Mouse (Mus musculus): ENCODE measurements around the gene Etnk1.

The Etnk1 gene

DNA sequence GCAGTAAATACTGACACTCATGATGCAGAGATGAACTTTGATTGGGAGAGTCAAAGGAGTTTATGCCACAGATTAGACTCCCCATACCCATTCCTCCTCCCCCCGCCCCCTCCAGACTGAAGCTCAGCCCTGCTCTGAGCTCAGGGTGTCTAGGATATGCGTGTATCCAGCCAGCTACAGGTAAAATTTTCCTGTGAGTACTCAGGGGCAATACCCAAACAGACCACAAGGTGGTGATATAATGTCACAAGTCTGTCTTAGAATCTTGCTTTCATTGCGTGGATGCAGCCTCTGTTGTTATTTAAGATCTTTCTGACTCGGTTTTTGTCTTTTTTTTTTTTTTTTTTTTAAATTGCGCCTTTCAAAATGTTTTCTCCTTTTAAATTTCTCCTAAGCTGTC, 52.3 kb downstream of the Etnk1 start:
- no peak for DNase-seq (ENCODE audit: low spot score)

DNA sequence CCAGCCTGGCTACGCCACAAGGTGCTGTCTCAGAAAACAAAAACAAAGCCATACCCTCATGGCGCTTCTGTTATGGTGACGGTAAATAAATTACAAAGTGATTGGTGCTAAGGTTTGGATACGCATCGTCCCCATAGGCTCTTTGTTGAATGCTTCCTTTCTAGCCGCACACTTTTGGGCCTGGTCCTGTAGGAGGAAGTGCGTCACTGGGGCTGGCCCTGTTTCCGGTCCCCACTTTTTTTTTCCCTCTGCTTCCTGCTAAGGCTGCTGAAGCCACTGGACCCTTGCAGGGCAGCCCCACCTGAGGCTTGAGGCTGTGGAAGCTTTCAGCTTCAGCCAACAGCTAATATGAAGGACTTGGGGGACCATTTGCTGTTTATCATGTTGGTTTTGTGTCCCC, 54.2 kb downstream of the Etnk1 start:
- no peak for DNase-seq (ENCODE audit: low spot score)

DNA sequence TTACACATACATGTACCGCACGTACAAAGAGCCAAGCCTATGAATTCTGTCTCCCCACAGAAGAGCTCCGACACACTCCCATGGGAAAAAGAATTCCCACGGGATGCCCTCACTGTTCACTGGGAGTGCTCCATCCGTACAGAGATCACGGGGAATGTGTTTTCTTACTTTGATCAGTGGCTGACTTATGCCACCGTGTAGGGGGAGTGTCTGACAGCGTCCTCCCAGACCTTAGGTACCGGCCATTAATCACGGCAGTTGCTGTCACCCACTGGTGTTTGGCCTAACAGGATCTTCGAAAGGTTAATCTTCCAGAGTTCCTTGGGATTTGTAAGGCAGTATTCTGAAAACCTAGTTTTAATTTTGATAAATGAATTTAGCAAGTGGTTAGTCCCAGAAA, 57.0 kb downstream of the Etnk1 start:
- no peak for DNase-seq (ENCODE audit: low spot score)

DNA sequence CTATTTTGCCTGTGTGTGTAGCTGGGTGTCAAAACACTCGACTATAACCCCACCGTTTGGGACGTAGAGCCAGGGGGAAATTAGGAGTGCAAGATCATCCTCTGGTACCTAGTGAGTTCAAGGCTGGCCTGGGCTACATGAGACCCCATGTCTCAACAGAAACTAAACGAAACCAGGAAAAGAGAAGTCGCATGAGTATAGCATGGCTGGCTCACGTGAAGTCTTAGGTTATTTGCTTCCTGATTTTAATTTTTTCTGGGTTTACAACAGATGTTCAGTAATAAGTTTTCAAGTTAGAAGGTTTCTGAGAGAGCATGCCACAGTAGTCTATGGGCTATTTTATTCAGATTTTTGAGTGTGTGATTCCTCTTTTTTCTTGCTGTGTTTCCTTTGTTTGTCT, 57.9 kb downstream of the Etnk1 start:
- DNase-seq (ENCODE audit: low spot score) = no peak

DNA sequence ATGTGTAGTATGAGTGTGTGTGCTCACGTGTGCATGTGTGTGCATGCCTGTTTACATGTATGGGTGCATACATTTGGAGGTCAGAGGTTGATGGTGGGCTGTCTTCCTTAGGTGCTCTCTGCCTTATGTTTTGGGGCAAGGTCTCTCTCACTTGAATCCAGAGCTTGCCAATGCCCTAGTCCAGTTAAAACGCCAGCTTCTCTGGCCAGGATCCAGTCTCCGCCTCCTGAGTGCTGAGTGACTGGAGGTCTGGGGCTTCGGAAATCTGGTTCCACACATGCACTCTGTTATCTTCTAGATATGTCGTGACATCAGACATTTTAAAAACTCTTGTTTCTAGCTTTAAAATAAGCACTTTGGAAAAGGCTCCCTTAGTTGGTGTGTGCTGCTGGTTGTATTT, 61.7 kb downstream of the Etnk1 start:
- DNase-seq (ENCODE audit: low spot score) = no peak

DNA sequence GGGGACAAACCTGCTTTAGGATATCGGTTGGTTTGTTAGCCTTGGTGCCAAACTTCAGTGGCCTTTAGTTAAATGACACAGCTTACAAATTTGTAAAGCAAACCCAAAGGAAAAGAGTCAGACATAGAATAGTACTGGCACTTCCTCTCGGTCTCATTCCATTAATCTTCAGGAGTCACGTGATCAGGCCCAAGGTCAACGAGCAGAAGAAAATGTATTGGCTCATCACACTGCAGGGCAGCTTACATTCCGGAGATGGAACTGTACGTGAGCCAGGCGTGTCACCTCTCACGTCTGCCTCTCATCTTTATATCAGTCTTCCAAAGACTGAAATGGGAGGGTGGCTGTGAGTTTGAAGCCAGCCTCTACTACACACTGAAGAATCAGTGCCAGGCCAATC, 62.9 kb downstream of the Etnk1 start:
- no peak for DNase-seq (ENCODE audit: low spot score)

DNA sequence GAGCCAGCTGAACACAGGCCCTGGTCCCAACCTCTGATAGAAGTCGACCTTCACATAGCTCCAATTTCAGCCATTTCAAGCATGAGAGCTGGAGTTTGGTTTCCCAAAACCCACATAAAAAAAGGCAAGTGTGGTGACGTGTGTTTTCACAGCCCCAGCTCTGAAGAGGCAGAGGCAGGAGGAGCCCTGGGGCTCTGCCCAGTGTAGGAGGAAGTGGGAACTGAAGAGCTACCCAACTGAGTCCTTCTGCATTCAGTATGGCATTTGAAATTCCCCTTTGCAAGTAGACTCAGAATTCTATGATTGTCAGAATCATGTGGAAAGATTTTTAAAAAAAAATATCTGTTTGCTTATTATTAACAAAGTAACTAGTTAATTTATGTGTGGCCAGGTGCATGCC, 63.9 kb downstream of the Etnk1 start:
- no peak for DNase-seq (ENCODE audit: low spot score)

DNA sequence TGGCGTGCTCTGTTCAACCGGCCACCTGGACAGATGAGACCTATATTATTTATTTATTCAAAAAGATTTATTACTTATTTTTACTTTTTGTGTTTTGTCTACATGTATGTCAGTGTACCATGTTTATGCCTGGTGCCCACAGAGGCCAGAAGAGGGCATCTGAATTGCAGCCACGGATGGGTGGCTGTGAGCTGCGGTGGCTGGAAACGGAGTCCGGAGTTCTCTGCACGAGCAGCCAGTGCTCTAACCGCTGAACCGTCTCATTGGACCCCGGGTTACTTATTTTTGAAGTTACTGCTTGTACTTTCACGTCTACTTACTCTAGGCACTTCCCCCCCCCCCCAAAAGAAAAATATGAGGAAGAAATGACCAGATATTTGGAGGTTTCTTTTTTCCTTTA, 65.7 kb downstream of the Etnk1 start:
- DNase-seq (ENCODE audit: low spot score) = no peak

DNA sequence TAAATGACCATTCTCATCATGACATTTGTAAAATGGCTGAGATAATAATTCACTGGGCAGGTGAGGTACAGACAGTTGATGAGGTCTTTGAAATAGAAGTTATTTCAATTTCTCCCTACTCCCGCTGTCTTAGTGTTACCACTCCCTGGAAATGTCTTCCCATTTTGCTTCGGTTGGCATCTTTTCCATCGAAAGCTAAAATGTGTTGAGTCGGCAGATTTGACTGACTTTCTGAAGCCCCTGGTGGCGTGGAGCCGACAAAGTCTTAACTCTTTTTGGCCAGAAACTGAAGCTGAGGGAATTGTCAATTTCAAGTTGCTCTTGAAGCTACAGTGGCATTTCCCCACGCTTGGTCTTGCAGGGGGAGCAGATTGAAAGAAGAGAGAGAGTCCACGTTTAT, 67.8 kb downstream of the Etnk1 start:
- no peak for DNase-seq (ENCODE audit: low spot score)

DNA sequence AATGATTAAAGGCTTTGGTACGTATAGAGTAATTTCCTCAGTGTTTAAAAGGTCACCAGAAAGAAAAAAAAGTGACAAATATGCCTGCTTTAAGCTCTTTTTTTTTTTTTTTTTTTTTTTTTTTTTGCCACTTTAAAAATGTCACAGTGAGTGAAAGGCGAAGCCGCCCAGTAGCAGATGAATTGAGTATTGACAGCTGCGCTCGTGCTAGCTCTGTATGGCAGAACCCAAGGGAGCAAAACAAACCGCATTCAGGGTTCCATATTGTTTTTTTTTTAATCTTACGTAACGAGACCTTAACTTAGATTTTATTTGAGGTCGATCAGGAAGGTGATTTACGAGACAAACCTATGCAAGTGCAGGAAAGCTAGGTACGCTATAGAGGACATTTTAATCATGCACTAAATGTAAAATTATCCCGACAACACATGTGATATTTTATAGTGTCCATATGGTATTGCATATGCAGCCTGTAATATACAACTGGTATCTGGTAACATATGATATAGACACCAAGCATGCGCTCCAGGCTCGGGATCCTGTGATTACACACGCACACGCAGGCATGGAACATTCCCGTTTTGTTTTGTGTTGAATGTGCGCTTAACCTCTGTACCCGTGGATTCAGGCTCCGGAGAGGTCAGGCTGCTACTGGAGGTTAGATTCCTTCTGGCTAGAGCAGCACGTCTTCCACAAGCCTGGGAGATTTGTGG, 72.5 kb downstream of the Etnk1 start:
- DNase-seq (ENCODE audit: low spot score) = no peak

DNA sequence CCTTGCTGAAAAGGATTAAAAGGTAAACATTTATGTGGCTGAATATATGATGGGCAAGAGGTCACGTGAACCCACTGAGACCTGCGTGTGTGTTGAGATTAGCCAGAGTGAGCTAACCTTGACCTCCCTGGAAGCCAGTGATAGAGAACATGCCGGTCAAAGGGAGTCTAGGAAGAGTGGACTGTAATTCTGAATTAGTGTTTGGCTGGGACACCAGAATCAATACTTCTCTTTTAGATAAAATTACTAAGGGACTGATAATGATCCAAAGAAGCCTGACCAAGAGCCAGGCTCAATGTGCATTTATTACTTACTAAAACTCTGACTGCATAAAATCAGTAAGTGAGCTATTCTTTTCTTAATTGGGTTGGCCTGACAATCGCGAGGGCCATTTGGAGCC, 76.2 kb downstream of the Etnk1 start:
- DNase-seq (ENCODE audit: low spot score) = no peak

DNA sequence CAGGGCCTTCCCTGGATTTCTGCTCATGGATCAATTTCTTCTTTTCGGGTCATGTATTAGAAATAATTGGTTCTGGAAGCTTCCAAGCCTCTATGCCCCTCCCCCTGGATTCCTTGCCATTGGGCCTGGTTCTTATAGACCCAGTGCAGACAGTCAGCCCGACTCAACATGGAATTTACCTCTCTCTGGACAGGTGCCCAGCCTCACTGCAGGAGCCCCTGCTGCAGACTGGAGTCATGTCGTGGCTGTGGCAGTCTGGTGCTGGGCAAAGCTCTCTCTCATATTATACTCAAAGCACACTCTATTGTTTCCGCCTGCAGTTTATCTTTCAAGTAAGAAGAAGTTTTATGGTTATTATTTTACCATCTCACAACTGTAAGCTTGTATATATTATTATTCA, 90.9 kb downstream of the Etnk1 start:
- DNase-seq (ENCODE audit: low spot score) = no peak

DNA sequence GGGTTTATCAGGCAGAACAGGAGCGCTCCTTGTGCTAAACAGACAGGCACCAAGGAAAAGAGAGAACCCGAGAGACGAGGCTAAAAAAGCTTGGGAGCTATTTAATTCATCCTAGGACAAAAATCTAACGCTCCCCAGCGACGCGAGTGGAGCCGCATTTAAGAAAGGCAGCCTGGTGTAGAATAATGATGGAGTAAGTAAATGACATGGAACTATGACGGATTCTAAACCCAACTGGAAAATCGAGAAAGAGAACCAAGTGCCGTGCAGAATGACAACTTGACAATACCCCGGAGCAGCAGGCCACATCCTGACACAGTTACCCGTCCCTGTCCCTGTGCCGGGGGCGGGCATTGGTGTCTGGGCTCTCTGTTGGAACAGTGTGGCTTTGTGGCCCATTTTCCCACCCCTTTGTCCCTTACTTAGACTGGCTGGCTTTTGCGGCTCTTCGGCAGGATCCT, 92.2 kb downstream of the Etnk1 start:
- DNase-seq (ENCODE audit: low spot score) = no peak

DNA sequence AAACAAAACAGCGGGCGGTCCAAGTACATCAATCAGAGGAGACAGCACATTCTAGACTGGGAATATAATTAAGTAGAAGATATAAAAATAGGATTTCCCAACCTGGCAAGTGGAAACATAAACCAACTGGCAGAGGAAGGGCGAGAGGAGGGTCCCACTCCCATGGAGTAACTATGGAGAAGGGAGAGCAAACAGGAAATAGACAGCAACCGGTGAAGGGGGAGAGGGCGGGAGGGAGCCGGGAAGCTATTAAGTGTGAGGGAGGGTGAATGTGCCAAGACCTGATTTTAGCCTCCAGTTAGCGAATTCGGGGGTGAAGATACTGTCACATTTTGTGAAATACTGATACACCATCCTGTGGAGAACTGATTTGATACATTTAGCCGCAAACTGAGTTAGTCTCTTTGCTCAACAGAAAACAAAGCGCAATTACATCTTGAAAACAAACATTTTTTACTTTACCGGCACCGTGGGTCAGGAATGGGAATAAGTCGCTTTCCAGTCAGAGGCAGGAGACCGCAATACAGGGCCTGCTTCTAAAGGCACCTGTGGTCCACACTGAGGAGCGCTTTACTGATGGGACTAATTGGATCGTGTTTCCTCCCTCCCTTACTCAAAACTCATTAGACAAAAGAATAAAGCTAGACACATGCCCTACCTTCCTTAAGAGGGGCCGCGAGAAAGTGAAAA, 93.0 kb downstream of the Etnk1 start:
- DNase-seq (ENCODE audit: low spot score) = no peak

DNA sequence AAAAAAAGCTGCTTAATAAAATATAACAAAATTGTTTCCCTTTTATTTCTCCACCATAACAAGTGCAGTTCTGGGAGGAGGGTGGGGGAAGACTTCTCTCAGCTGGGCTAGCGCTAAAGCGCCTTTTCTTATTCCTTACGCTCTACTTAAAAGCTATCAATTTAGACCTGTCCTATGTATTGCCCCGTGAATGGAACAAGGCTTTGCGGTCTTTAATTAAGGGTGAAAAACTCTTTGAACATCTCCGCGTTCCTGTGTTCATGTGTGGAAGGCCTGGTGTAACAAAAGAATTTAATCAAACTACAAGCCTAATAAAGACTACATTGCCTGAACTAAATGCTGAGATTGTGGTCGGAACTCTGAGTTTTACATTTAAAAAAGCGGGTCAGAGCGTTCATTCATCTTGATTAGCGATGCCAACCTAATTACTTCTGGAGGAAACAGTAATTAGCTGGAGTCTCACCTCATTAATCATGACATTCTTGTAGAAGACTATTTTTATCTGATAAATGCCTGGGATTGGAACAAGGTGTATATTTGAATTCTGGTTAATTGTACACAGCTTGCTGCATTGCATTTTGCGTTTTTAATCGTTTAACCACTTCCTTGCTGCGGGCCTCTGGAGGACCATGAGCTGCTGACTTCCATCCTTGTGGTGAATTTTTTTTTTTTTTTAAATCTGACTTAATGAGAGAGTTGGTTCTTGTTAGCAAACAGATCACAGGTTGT, 93.7 kb downstream of the Etnk1 start:
- no peak for DNase-seq (ENCODE audit: low spot score)

DNA sequence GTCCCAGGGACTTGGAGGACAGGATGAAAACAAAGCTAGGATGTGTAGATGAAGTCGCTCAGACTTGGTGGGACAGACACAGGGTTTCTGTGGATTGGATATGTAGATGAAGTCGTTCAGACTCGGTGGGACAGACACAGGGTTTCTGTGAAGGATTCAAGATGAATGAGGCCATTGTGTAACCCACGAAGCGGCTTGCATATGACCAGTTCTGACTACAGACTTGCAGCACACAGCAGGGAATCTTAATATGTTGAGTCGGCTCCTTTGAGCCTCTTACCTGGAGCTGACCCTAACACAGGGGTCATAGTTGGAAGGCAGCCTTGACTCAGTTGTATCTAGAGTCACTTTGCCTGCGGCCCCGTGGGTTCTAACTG, 94.3 kb downstream of the Etnk1 start:
- no peak for DNase-seq (ENCODE audit: low spot score)

DNA sequence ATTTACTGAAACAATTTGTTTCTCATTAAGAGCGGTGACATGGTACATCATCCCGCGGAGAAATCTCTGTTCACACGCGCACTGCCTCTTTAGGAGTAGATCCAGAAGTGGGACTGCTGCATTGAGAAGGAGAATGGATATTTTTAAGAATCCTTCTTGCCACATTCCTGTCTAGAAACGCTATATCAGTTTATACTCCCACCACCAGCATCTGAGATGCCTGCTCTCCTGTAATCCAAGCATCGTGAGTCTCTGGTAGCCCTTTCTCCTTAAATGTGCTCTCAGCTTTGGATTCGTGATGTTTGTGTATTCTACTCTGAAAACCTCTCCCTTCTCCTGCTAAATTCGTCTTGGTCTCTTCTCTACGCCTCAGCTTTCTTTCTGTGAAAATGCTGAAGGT, 98.5 kb downstream of the Etnk1 start:
- no peak for DNase-seq (ENCODE audit: low spot score)

DNA sequence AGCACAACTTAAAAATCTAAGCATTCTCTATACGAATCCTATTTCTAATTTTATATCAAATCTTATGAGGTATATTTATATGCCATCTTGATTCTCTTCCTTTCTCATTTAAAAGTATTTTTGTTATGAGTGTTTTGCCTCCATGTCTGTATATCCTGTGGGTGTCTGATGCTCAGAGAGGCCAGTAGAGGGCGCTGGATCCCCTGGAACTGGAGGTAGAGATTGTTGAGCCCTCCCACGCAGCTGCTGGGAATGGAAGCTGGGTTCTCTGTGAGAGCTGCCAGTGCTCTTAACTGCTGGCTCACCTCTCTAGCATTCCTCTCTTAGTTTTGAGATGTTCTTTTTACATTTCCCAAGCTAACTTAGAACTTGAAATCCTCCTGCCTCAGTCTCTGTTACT, 112.2 kb downstream of the Etnk1 start:
- no peak for DNase-seq (ENCODE audit: low spot score)
